Mouse (Mus musculus): ENCODE data around the gene Gipc3. TPM values are rescaled to one million over a fixed set of nuclear protein-coding genes. Genes with fewer than 3 reads are reported as not detected.

The Gipc3 gene
- total and polyA plus RNA-seq, 3 experiments, result 0.08 to 0.09 TPM; not detected in 1

DNA sequence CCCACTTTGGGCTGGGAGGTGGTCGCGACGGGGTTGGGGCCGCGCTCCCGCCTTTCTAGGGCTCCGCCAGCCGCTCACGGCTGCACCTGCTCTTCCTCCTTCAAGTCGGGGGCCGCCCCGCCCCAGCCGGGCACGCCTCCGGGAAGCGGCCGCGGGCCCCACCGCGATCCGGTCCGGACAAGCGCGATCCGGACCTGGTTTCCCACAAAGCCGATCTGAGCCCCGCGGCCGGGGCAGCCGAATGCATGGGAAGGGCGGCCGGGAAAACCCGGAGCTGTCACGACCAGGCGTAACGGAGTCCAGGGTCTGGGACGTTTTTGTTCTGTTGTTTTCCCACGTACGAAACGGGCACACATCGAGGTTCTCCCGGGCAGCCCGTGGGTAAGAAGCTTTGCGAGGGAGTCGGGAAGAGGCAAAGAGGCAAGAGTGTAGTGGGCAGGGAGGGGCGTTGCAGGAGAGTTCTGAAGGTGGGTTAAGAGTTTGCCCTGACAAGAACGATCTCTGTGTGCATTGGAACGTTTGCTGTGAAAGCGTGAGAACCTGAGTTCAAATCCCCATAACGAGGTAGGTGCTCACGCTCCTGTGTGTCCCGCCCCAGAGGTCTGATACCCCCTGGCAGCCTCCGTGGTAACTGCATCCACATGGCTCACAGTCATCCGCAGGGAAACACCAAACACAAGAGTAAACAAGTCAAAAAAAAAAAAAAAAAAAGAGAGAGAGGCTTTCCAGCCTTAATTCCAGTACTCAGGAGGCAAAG is 57.2 kb downstream of the Gipc3 start:
- peaks cover 34% of the 10 kb centered on the region for H3K27me3 ChIP-seq (replicated peaks)
- in situ Hi-C loops (cut with MboI; ENCODE audit: low pct_ligation_motif_present, low pct_unique_long_range_greater_than_20kb, low sequenced_read_pairs) (loop anchor here (5.0 kb wide), 1 partner anchor 89 kb away; no protein-coding TSS in a partner anchor), dilution Hi-C loops (cut with MboI; ENCODE audit: extremely low pct_ligation_motif_present, extremely low pct_unique_long_range_greater_than_20kb, low sequenced_read_pairs) (no loop called here)
- H3K4me3 ChIP-seq (replicated peaks in 1 of 3; ENCODE audit: low read depth in 2 of 3, low read length in 2 of 3, poor library complexity in 1 of 3), result peak overlapping the region; percentile 45 to 67 (median 52)
- peaks cover 5 to 39% of the 10 kb centered on the region in 2 experiments; a peak in 3 of 4 replicates for H3K4me1 ChIP-seq (ENCODE audit: control insufficient read depth in 1 of 2, insufficient read depth in 2 of 2)
- DNase-seq (ENCODE audit: extremely low read depth), result peak; percentile 82
- H3K9ac ChIP-seq (ENCODE audit: insufficient read depth, low read depth), result peak overlapping the region; percentile 49
- no peaks in the 10 kb centered on the region for H3K36me3 ChIP-seq (replicated peaks in 1 of 2; ENCODE audit: control insufficient read depth in 1 of 2, insufficient read depth in 1 of 2, low read length in 1 of 2)
- peaks cover 6% of the 10 kb centered on the region for H3K9me3 ChIP-seq (replicated peaks; ENCODE audit: low read length)
- H3K27ac ChIP-seq (ENCODE audit: insufficient read depth, low read depth), result no peak overlapping the region
- H3K79me2 ChIP-seq (replicated peaks; ENCODE audit: control insufficient read depth, extremely low read depth, insufficient read depth, poor library complexity, severe bottlenecking), result no peaks in the 10 kb centered on the region
- H3K4me2 ChIP-seq (ENCODE audit: insufficient read depth, low read depth, poor library complexity, severe bottlenecking), result peak overlapping the region; percentile 76
- peak; percentile 65 for TF ChIP-seq IRF4 (IDR thresholded peaks at IDR 0.05; ENCODE audit: low read depth, low read length)
- TF ChIP-seq CTCF (conservative IDR thresholded peaks at IDR 0.05 in 1 of 2, IDR thresholded peaks at IDR 0.05 in 1 of 2; ENCODE audit: low read depth in 2 of 2, low read length in 2 of 2), result peak in 1 of 2 experiments; percentile 19; a peak in 1 of 4 replicates
- TF ChIP-seq BHLHE40 (IDR thresholded peaks at IDR 0.05; ENCODE audit: low read depth, low read length), result peak; percentile 78
- 0 out of 2 replicates have a peak, but pooled peaks have one; percentile 13 for TF ChIP-seq USF2 (conservative IDR thresholded peaks at IDR 0.05; ENCODE audit: low read depth, low read length)
- peak; percentile 41; the same call in 1 of the 2 replicates for TF ChIP-seq ZMIZ1 (IDR thresholded peaks at IDR 0.05; ENCODE audit: low read depth, low read length)
- TF ChIP-seq SIN3A (IDR thresholded peaks at IDR 0.05; ENCODE audit: low read length), result peak; percentile 98
- peak; percentile 73 for TF ChIP-seq HCFC1 (IDR thresholded peaks at IDR 0.05; ENCODE audit: low read depth, low read length)
- TF ChIP-seq MAZ (IDR thresholded peaks at IDR 0.05; ENCODE audit: low read depth, low read length), result peak; percentile 93
- no peak for TF ChIP-seq ZC3H11A (IDR thresholded peaks at IDR 0.05; ENCODE audit: low read depth, low read length)
- TF ChIP-seq ETS1 (conservative IDR thresholded peaks at IDR 0.05; ENCODE audit: low read depth, low read length), result peak; percentile 4; the same call in 1 of the 2 replicates
- TF ChIP-seq TCF12 (IDR thresholded peaks at IDR 0.05; ENCODE audit: low read depth, low read length), result peak; percentile 74
- peak; percentile 83 for TF ChIP-seq MEF2A (IDR thresholded peaks at IDR 0.05; ENCODE audit: borderline replicate concordance, low read depth, low read length)
- TF ChIP-seq CHD2 (IDR thresholded peaks at IDR 0.05; ENCODE audit: low read length), result peak; percentile 58; the same call in 1 of the 2 replicates
- TF ChIP-seq ELF1 (IDR thresholded peaks at IDR 0.05; ENCODE audit: low read depth, low read length), result peak; percentile 87
- TF ChIP-seq ZKSCAN1 (IDR thresholded peaks at IDR 0.05; ENCODE audit: borderline replicate concordance, low read depth, low read length), result no peak
- peak; percentile 20 for TF ChIP-seq SMC3 (IDR thresholded peaks at IDR 0.05; ENCODE audit: low read depth, low read length)
- TF ChIP-seq MAX (IDR thresholded peaks at IDR 0.05; ENCODE audit: low read length), result no peak
- TF ChIP-seq UBTF (IDR thresholded peaks at IDR 0.05; ENCODE audit: low read depth, low read length), result peak; percentile 80; the same call in 1 of the 2 replicates
- peak; percentile 84 for TF ChIP-seq MXI1 (IDR thresholded peaks at IDR 0.05; ENCODE audit: low read depth, low read length)
- no peak for TF ChIP-seq EP300 (IDR thresholded peaks at IDR 0.05; ENCODE audit: low read length)
- TF ChIP-seq NELFE (IDR thresholded peaks at IDR 0.05; ENCODE audit: low read depth, low read length), result peak; percentile 33; the same call in 1 of the 2 replicates
- TF ChIP-seq POLR2A (IDR thresholded peaks at IDR 0.05; ENCODE audit: low read depth, low read length), result peak; percentile 37; the same call in 1 of the 2 replicates
- TF ChIP-seq KAT2A (IDR thresholded peaks at IDR 0.05; ENCODE audit: insufficient replicate concordance, low read length), result no peak
- peak; percentile 47; the same call in 1 of the 2 replicates for TF ChIP-seq NRF1 (IDR thresholded peaks at IDR 0.05; ENCODE audit: low read depth, low read length)

Other genes starting within 250 kb of the Gipc3 start
Only the 20 nearest of the 33 such genes appear.
- 0.08 TPM in 1 of 2 replicates, not detected in the other for gene Nmrk2, start 141.2 kb downstream of the Gipc3 start, total RNA-seq (2012; rRNA removed)
- not detected in 2 replicates for gene Nmrk2, start 141.2 kb downstream of the Gipc3 start, total RNA-seq (2014; rRNA removed)
- not detected in 2 replicates for gene Nmrk2, start 141.2 kb downstream of the Gipc3 start, polyA plus RNA-seq (2012; ENCODE audit: insufficient read length, low read depth)
- gene Atcay, start 112.4 kb downstream of the Gipc3 start, total RNA-seq (2012; rRNA removed), result 0.08 and 0.17 TPM in 2 replicates
- gene Atcay, start 112.4 kb downstream of the Gipc3 start, total RNA-seq (2014; rRNA removed), result 0.05 TPM in 1 of 2 replicates, not detected in the other
- 0.06 and 0.12 TPM in 2 replicates for gene Atcay, start 112.4 kb downstream of the Gipc3 start, polyA plus RNA-seq (2012; ENCODE audit: insufficient read length, low read depth)
- gene Zfr2, start 110.1 kb downstream of the Gipc3 start, total RNA-seq (2012; rRNA removed), result 5.5 and 13.5 TPM in 2 replicates
- 1.0 and 1.2 TPM in 2 replicates for gene Zfr2, start 110.1 kb downstream of the Gipc3 start, total RNA-seq (2014; rRNA removed)
- gene Zfr2, start 110.1 kb downstream of the Gipc3 start, polyA plus RNA-seq (2012; ENCODE audit: insufficient read length, low read depth), result 2.4 and 2.7 TPM in 2 replicates
- gene Matk, start 90.3 kb downstream of the Gipc3 start, total RNA-seq (2012; rRNA removed), result 2.9 and 3.9 TPM in 2 replicates
- gene Matk, start 90.3 kb downstream of the Gipc3 start, total RNA-seq (2014; rRNA removed), result 4.9 and 5.2 TPM in 2 replicates
- 2.1 and 2.5 TPM in 2 replicates for gene Matk, start 90.3 kb downstream of the Gipc3 start, polyA plus RNA-seq (2012; ENCODE audit: insufficient read length, low read depth)
- gene Mrpl54, start 76.3 kb downstream of the Gipc3 start, total RNA-seq (2012; rRNA removed), result 128 and 140 TPM in 2 replicates
- 131 and 167 TPM in 2 replicates for gene Mrpl54, start 76.3 kb downstream of the Gipc3 start, total RNA-seq (2014; rRNA removed)
- gene Mrpl54, start 76.3 kb downstream of the Gipc3 start, polyA plus RNA-seq (2012; ENCODE audit: insufficient read length, low read depth), result 104 and 120 TPM in 2 replicates
- 104 and 149 TPM in 2 replicates for gene Apba3, start 76.3 kb downstream of the Gipc3 start, total RNA-seq (2012; rRNA removed)
- 40.2 and 43.4 TPM in 2 replicates for gene Apba3, start 76.3 kb downstream of the Gipc3 start, total RNA-seq (2014; rRNA removed)
- 43.2 and 47.4 TPM in 2 replicates for gene Apba3, start 76.3 kb downstream of the Gipc3 start, polyA plus RNA-seq (2012; ENCODE audit: insufficient read length, low read depth)
- gene Tjp3, start 51.7 kb downstream of the Gipc3 start, total RNA-seq (2012; rRNA removed), result 4.8 and 7.2 TPM in 2 replicates
- 0.42 TPM in 1 of 2 replicates, not detected in the other for gene Tjp3, start 51.7 kb downstream of the Gipc3 start, total RNA-seq (2014; rRNA removed)
- gene Tjp3, start 51.7 kb downstream of the Gipc3 start, polyA plus RNA-seq (2012; ENCODE audit: insufficient read length, low read depth), result 0.76 and 0.97 TPM in 2 replicates
- gene Pip5k1c, start 50.3 kb downstream of the Gipc3 start, total RNA-seq (2012; rRNA removed), result 12.6 and 17.9 TPM in 2 replicates
- gene Pip5k1c, start 50.3 kb downstream of the Gipc3 start, total RNA-seq (2014; rRNA removed), result 11.4 and 11.7 TPM in 2 replicates
- gene Pip5k1c, start 50.3 kb downstream of the Gipc3 start, polyA plus RNA-seq (2012; ENCODE audit: insufficient read length, low read depth), result 46.7 and 51.4 TPM in 2 replicates
- 34.6 and 39.7 TPM in 2 replicates for gene Cactin, start 22.2 kb downstream of the Gipc3 start, total RNA-seq (2012; rRNA removed)
- gene Cactin, start 22.2 kb downstream of the Gipc3 start, total RNA-seq (2014; rRNA removed), result 19.9 and 21.4 TPM in 2 replicates
- gene Cactin, start 22.2 kb downstream of the Gipc3 start, polyA plus RNA-seq (2012; ENCODE audit: insufficient read length, low read depth), result 39.3 and 39.5 TPM in 2 replicates
- gene Tbxa2r, start 14.5 kb downstream of the Gipc3 start, total RNA-seq (2012; rRNA removed), result 0.13 and 0.21 TPM in 2 replicates
- gene Tbxa2r, start 14.5 kb downstream of the Gipc3 start, total RNA-seq (2014; rRNA removed), result 0.12 TPM in 1 of 2 replicates, not detected in the other
- 0.23 and 0.30 TPM in 2 replicates for gene Tbxa2r, start 14.5 kb downstream of the Gipc3 start, polyA plus RNA-seq (2012; ENCODE audit: insufficient read length, low read depth)
- 17.0 and 18.7 TPM in 2 replicates for gene Hmg20b, start 7.2 kb upstream of the Gipc3 start, total RNA-seq (2012; rRNA removed)
- 7.4 and 7.9 TPM in 2 replicates for gene Hmg20b, start 7.2 kb upstream of the Gipc3 start, total RNA-seq (2014; rRNA removed)
- 37.3 and 39.6 TPM in 2 replicates for gene Hmg20b, start 7.2 kb upstream of the Gipc3 start, polyA plus RNA-seq (2012; ENCODE audit: insufficient read length, low read depth)
- 9.5 and 12.9 TPM in 2 replicates for gene Mfsd12, start 14.2 kb upstream of the Gipc3 start, total RNA-seq (2012; rRNA removed)
- gene Mfsd12, start 14.2 kb upstream of the Gipc3 start, total RNA-seq (2014; rRNA removed), result 4.0 and 5.2 TPM in 2 replicates
- gene Mfsd12, start 14.2 kb upstream of the Gipc3 start, polyA plus RNA-seq (2012; ENCODE audit: insufficient read length, low read depth), result 7.4 and 8.7 TPM in 2 replicates
- 5.2 and 7.2 TPM in 2 replicates for gene 4930404N11Rik, start 22.6 kb upstream of the Gipc3 start, total RNA-seq (2012; rRNA removed)
- 0.23 TPM in 1 of 2 replicates, not detected in the other for gene 4930404N11Rik, start 22.6 kb upstream of the Gipc3 start, total RNA-seq (2014; rRNA removed)
- 2.2 and 2.7 TPM in 2 replicates for gene 4930404N11Rik, start 22.6 kb upstream of the Gipc3 start, polyA plus RNA-seq (2012; ENCODE audit: insufficient read length, low read depth)
- gene Fzr1, start 35.2 kb upstream of the Gipc3 start, total RNA-seq (2012; rRNA removed), result 38.8 and 44.5 TPM in 2 replicates
- gene Fzr1, start 35.2 kb upstream of the Gipc3 start, total RNA-seq (2014; rRNA removed), result 29.5 and 33.1 TPM in 2 replicates
- 67.7 and 75.4 TPM in 2 replicates for gene Fzr1, start 35.2 kb upstream of the Gipc3 start, polyA plus RNA-seq (2012; ENCODE audit: insufficient read length, low read depth)
- gene Dohh, start 41.2 kb upstream of the Gipc3 start, total RNA-seq (2012; rRNA removed), result 131 and 143 TPM in 2 replicates
- 81.7 and 83.0 TPM in 2 replicates for gene Dohh, start 41.2 kb upstream of the Gipc3 start, total RNA-seq (2014; rRNA removed)
- gene Dohh, start 41.2 kb upstream of the Gipc3 start, polyA plus RNA-seq (2012; ENCODE audit: insufficient read length, low read depth), result 78.2 and 93.5 TPM in 2 replicates
- 1.2 and 1.5 TPM in 2 replicates for gene Gm48551, start 41.2 kb upstream of the Gipc3 start, total RNA-seq (2012; rRNA removed)
- 0.96 and 1.0 TPM in 2 replicates for gene Gm48551, start 41.2 kb upstream of the Gipc3 start, total RNA-seq (2014; rRNA removed)
- 3.2 and 3.4 TPM in 2 replicates for gene Gm48551, start 41.2 kb upstream of the Gipc3 start, polyA plus RNA-seq (2012; ENCODE audit: insufficient read length, low read depth)
- 0.29 and 1.1 TPM in 2 replicates for gene Gm48552, start 45.7 kb upstream of the Gipc3 start, total RNA-seq (2012; rRNA removed)
- gene Gm48552, start 45.7 kb upstream of the Gipc3 start, total RNA-seq (2014; rRNA removed), result 0.65 and 0.98 TPM in 2 replicates
- 0.46 and 1.2 TPM in 2 replicates for gene Gm48552, start 45.7 kb upstream of the Gipc3 start, polyA plus RNA-seq (2012; ENCODE audit: insufficient read length, low read depth)
- 0.13 and 0.34 TPM in 2 replicates for gene Smim24, start 49.8 kb upstream of the Gipc3 start, total RNA-seq (2012; rRNA removed)
- gene Smim24, start 49.8 kb upstream of the Gipc3 start, total RNA-seq (2014; rRNA removed), result not detected in 2 replicates
- gene Smim24, start 49.8 kb upstream of the Gipc3 start, polyA plus RNA-seq (2012; ENCODE audit: insufficient read length, low read depth), result 0.64 TPM in 1 of 2 replicates, not detected in the other
- gene Nfic, start 112.4 kb upstream of the Gipc3 start, total RNA-seq (2012; rRNA removed), result 4.4 and 4.7 TPM in 2 replicates
- 0.07 and 0.34 TPM in 2 replicates for gene Nfic, start 112.4 kb upstream of the Gipc3 start, total RNA-seq (2014; rRNA removed)
- 3.8 and 4.0 TPM in 2 replicates for gene Nfic, start 112.4 kb upstream of the Gipc3 start, polyA plus RNA-seq (2012; ENCODE audit: insufficient read length, low read depth)
- 0.08 and 0.17 TPM in 2 replicates for gene Celf5, start 139.4 kb upstream of the Gipc3 start, total RNA-seq (2012; rRNA removed)
- gene Celf5, start 139.4 kb upstream of the Gipc3 start, total RNA-seq (2014; rRNA removed), result not detected in 2 replicates
- gene Celf5, start 139.4 kb upstream of the Gipc3 start, polyA plus RNA-seq (2012; ENCODE audit: insufficient read length, low read depth), result 0.07 and 0.12 TPM in 2 replicates